Mouse (Mus musculus) testis, adult 2 months (tissue): ENCODE measurements around the gene Apobec1.

ENCODE experiments used
- CTCF ChIP-seq: fragments of 200-500 bp; IDR thresholded peaks from 2 replicates; pipeline ENCODE4 v1.5.1; 2012; ENCODE audit warnings: low read depth, mild to moderate bottlenecking, inconsistent platforms, low read length, moderate library complexity; ENCODE audit not compliant: control insufficient read depth, insufficient read depth, insufficient replicate concordance
- POLR2A ChIP-seq: fragments of 200-500 bp; IDR thresholded peaks from 2 replicates; pipeline ENCODE4 v1.6.1; 2012; ENCODE audit warnings: low read depth, mild to moderate bottlenecking, inconsistent platforms, low read length, moderate library complexity; ENCODE audit not compliant: control insufficient read depth

DNA sequence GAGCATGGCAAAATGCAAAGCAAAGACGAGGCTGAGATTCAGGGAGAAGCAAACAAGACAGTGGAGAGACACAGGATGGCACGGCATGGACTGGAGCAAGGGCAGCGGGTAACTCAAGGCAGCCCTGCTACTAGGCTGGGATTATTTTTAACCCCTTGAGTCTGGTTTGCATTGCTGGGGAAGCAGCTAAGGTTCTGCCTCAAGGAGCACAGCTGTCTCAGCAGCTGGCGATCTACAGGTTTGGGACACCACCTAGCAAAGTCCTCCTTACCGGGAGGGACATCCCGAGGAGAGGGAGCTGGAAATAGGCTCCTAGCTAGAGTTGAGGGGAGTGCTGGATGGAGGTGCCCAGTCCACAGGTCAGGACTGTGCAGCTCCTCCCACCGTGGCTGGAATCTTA, 47.0 kb downstream of the Apobec1 start:
- no peak for TF ChIP-seq CTCF
- TF ChIP-seq POLR2A: no peak
